Mouse (Mus musculus) forebrain, embryonic 15.5 days (tissue): ENCODE measurements at regions not wholly inside any gene's neighbourhood (a gene's known extent, or its start where the extent isn't known, plus 50 kb on each side); places are given as distances from the start of the nearest gene placed in this dataset.

Experiments used
- ATAC-seq: fragments of 200-750 bp; cut with Nextera tagmentation; replicated peaks from 2 replicates; pipeline ENCODE4 v1.8.0; 2017; ENCODE audit warnings: mild to moderate bottlenecking, moderate TSS enrichment, moderate library complexity
- H3K27ac ChIP-seq: fragments of 300-500 bp; sonication (generic); replicated peaks from 2 replicates; pipeline ENCODE4 v1.5.1; 2015; ENCODE audit warnings: mild to moderate bottlenecking, inconsistent platforms
- H3K27me3 ChIP-seq: fragments of 300-500 bp; sonication (generic); 2 replicates; pipeline ENCODE4 v1.6.1; 2015; ENCODE audit warnings: inconsistent platforms
- H3K36me3 ChIP-seq: fragments of 300-500 bp; sonication (generic); 2 replicates; pipeline ENCODE4 v1.6.1; 2015; ENCODE audit warnings: mild to moderate bottlenecking, inconsistent platforms
- H3K4me1 ChIP-seq: fragments of 300-500 bp; sonication (generic); 2 replicates; pipeline ENCODE4 v1.6.1; 2015; ENCODE audit warnings: inconsistent platforms
- H3K4me2 ChIP-seq: fragments of 300-500 bp; sonication (generic); replicated peaks from 2 replicates; pipeline ENCODE4 v1.6.1; 2015; ENCODE audit warnings: mild to moderate bottlenecking, inconsistent platforms
- H3K4me3 ChIP-seq: fragments of 300-500 bp; sonication (generic); 2 replicates; pipeline ENCODE4 v1.5.1; 2015; ENCODE audit warnings: mild to moderate bottlenecking, inconsistent platforms
- H3K9ac ChIP-seq: fragments of 300-500 bp; sonication (generic); replicated peaks from 2 replicates; pipeline ENCODE4 v1.6.1; 2015; ENCODE audit warnings: mild to moderate bottlenecking, inconsistent platforms
- H3K9me3 ChIP-seq: fragments of 300-500 bp; sonication (generic); 2 replicates; pipeline ENCODE4 v1.6.1; 2016; ENCODE audit warnings: inconsistent platforms
- WGBS: fragments of 180-500 bp; shearing (Covaris S2); methylation state at CpG from one replicate; pipeline ENCODE4 v1.1.7; 2015; ENCODE audit warnings: mixed read lengths; 5-methylcytosine and 5-hydroxymethylcytosine counted together

- no peak overlapping the region for H3K27ac ChIP-seq
- WGBS, result 83% methylated on average over 2 of the region's 2 CpGs
- H3K36me3 ChIP-seq, result no peaks in the 10 kb centered on the region
- H3K4me1 ChIP-seq, result no peaks in the 10 kb centered on the region
- H3K9ac ChIP-seq, result no peak overlapping the region
- no peak for ATAC-seq
- H3K9me3 ChIP-seq, result no peaks in the 10 kb centered on the region
- no peaks in the 10 kb centered on the region for H3K27me3 ChIP-seq
- no peak overlapping the region for H3K4me2 ChIP-seq
- H3K4me3 ChIP-seq, result no peak overlapping the region
Observed at GRCm38 (mm10) chr2:83224018-83224417, 280.6 kb downstream of the Fsip2 start.

- Histone ChIP-seq H3K27ac (no peak overlapping the region), H3K9ac (no peak overlapping the region), H3K36me3 (no peaks in the 10 kb centered on the region), H3K9me3 (no peaks in the 10 kb centered on the region), H3K4me2 (no peak overlapping the region), H3K27me3 (no peaks in the 10 kb centered on the region), H3K4me1 (no peaks in the 10 kb centered on the region), H3K4me3 (no peak overlapping the region)
- 93% methylated on average over 5 of the region's 5 CpGs for WGBS
- ATAC-seq, result no peak
Observed at GRCm38 (mm10) chr2:83226198-83226597, 282.8 kb downstream of the Fsip2 start.

- 78% methylated on average over 6 of the region's 6 CpGs for WGBS
- Histone ChIP-seq H3K9me3 (no peaks in the 10 kb centered on the region), H3K9ac (no peak overlapping the region), H3K36me3 (no peaks in the 10 kb centered on the region), H3K27me3 (no peaks in the 10 kb centered on the region), H3K27ac (no peak overlapping the region), H3K4me2 (no peak overlapping the region), H3K4me3 (no peak overlapping the region), H3K4me1 (no peaks in the 10 kb centered on the region)
- no peak for ATAC-seq
Observed at GRCm38 (mm10) chr2:83251173-83252101, 308.0 kb downstream of the Fsip2 start.

- ATAC-seq, result 0 out of 2 replicates have a peak, but pooled peaks have one; percentile 32
- no peaks in the 10 kb centered on the region for H3K4me1 ChIP-seq
- H3K36me3 ChIP-seq, result no peaks in the 10 kb centered on the region
- H3K9ac ChIP-seq, result no peak overlapping the region
- no peak overlapping the region for H3K4me2 ChIP-seq
- 38% methylated on average over 2 of the region's 2 CpGs for WGBS
- no peaks in the 10 kb centered on the region for H3K27me3 ChIP-seq
- H3K9me3 ChIP-seq, result no peaks in the 10 kb centered on the region
- no peak overlapping the region for H3K27ac ChIP-seq
- H3K4me3 ChIP-seq, result no peak overlapping the region
Observed at GRCm38 (mm10) chr2:83256811-83257321, 313.4 kb downstream of the Fsip2 start.

GRCm38 (mm10) chr2:83258613-83259012 lies 315.2 kb downstream of the Fsip2 start:
- no peak overlapping the region for H3K9ac ChIP-seq
- H3K36me3 ChIP-seq, result no peaks in the 10 kb centered on the region
- H3K4me3 ChIP-seq, result no peak overlapping the region
- H3K9me3 ChIP-seq, result no peaks in the 10 kb centered on the region
- 72% methylated on average over 3 of the region's 3 CpGs for WGBS
- H3K27ac ChIP-seq, result no peak overlapping the region
- H3K4me2 ChIP-seq, result no peak overlapping the region
- no peak for ATAC-seq
- no peaks in the 10 kb centered on the region for H3K4me1 ChIP-seq
- H3K27me3 ChIP-seq, result no peaks in the 10 kb centered on the region

GRCm38 (mm10) chr2:83303515-83303914 lies 340.7 kb upstream of the Zc3h15 start:
- 43% methylated on average over 8 of the region's 8 CpGs for WGBS

GRCm38 (mm10) chr2:83332056-83332769 lies 312.0 kb upstream of the Zc3h15 start:
- H3K9me3 ChIP-seq, result no peaks in the 10 kb centered on the region
- no peaks in the 10 kb centered on the region for H3K27me3 ChIP-seq
- H3K36me3 ChIP-seq, result no peaks in the 10 kb centered on the region
- 41% methylated on average over 5 of the region's 5 CpGs for WGBS
- 0 out of 2 replicates have a peak, but pooled peaks cover 2% of the 10 kb centered on the region for H3K4me1 ChIP-seq
- no peak overlapping the region for H3K4me3 ChIP-seq
- ATAC-seq, result peak; percentile 60
- H3K27ac ChIP-seq, result no peak overlapping the region
- no peak overlapping the region for H3K9ac ChIP-seq
- H3K4me2 ChIP-seq, result no peak overlapping the region

More at GRCm38 (mm10) chr2:83303515-83303914, 340.7 kb upstream of the Zc3h15 start:
- ATAC-seq, result no peak
- Histone ChIP-seq H3K9me3 (no peaks in the 10 kb centered on the region), H3K4me2 (no peak overlapping the region), H3K27me3 (no peaks in the 10 kb centered on the region), H3K36me3 (no peaks in the 10 kb centered on the region), H3K4me1 (no peaks in the 10 kb centered on the region), H3K4me3 (no peak overlapping the region), H3K9ac (no peak overlapping the region), H3K27ac (no peak overlapping the region)

GRCm38 (mm10) chr2:83332770-83333157 lies 311.5 kb upstream of the Zc3h15 start:
- Histone ChIP-seq H3K9ac (no peak overlapping the region), H3K27me3 (no peaks in the 10 kb centered on the region), H3K4me1 (0 out of 2 replicates have a peak, but pooled peaks cover 4% of the 10 kb centered on the region), H3K36me3 (no peaks in the 10 kb centered on the region), H3K4me2 (no peak overlapping the region), H3K9me3 (no peaks in the 10 kb centered on the region), H3K4me3 (no peak overlapping the region), H3K27ac (no peak overlapping the region)
- ATAC-seq, result peak; percentile 84
- WGBS, result 34% methylated on average over 5 of the region's 5 CpGs

GRCm38 (mm10) chr2:83337364-83337763 lies 306.9 kb upstream of the Zc3h15 start:
- 26% methylated on average over 4 of the region's 4 CpGs for WGBS
- no peak overlapping the region for H3K9ac ChIP-seq
- no peaks in the 10 kb centered on the region for H3K36me3 ChIP-seq
- peak; percentile 57 for ATAC-seq
- H3K4me2 ChIP-seq, result no peak overlapping the region
- no peak overlapping the region for H3K4me3 ChIP-seq
- H3K4me1 ChIP-seq, result 0 out of 2 replicates have a peak, but pooled peaks cover 4% of the 10 kb centered on the region
- H3K27ac ChIP-seq, result no peak overlapping the region
- no peaks in the 10 kb centered on the region for H3K9me3 ChIP-seq
- no peaks in the 10 kb centered on the region for H3K27me3 ChIP-seq

GRCm38 (mm10) chr2:83340168-83340567 lies 304.1 kb upstream of the Zc3h15 start:
- 82% methylated on average over 6 of the region's 6 CpGs for WGBS
- H3K4me3 ChIP-seq, result no peak overlapping the region
- no peak overlapping the region for H3K4me2 ChIP-seq
- H3K27ac ChIP-seq, result no peak overlapping the region
- no peak overlapping the region for H3K9ac ChIP-seq
- H3K9me3 ChIP-seq, result no peaks in the 10 kb centered on the region
- 0 out of 2 replicates have a peak, but pooled peaks cover 4% of the 10 kb centered on the region for H3K4me1 ChIP-seq
- H3K36me3 ChIP-seq, result no peaks in the 10 kb centered on the region
- no peak for ATAC-seq
- H3K27me3 ChIP-seq, result no peaks in the 10 kb centered on the region
